Mouse (Mus musculus) megakaryocyte, embryonic 14.5 days (primary cell): ENCODE data around the gene Col13a1.

Source experiments
- FLI1 ChIP-seq: IDR thresholded peaks from 2 replicates; pipeline ENCODE4 v1.6.1; 2012; ENCODE audit warnings: low read length, inconsistent platforms, mixed read lengths
- GATA1 ChIP-seq: IDR thresholded peaks from 3 replicates; pipeline ENCODE4 v1.6.1; 2012; ENCODE audit warnings: mixed read lengths, low read length, inconsistent platforms, borderline replicate concordance

DNA sequence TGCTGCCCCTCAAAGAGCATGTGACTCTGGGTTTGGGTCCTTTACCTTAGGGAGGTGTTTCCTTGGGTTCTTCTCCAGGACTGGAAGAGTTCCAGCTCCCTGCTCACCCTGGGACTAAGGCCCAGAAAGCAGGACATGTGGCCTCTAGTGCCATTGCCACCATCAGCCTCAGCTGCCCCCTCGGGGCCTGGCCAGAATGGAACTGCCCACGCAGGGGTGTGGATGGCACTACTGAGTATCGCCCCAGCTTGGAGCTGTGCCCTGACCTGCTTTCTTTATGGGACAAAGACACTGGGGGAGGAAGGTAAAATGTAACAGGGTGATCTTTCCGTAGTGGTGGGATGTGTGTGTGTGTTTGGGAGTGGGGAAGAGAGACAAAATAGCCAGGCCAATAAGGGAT is 59.4 kb downstream of the Col13a1 start:
- TF ChIP-seq GATA1 (no peak), FLI1 (no peak)
